Mouse (Mus musculus): ENCODE results near the gene Smim27. TPM values are rescaled to one million over a fixed set of nuclear protein-coding genes. Genes with fewer than 3 reads are reported as not detected.

Gene Smim27
- total RNA-seq, 1 experiment, result 3.9 TPM

GRCm38 (mm10) chr4:40278880-40279275 is 9.5 kb downstream of the Smim27 start:
- DNase-seq (ENCODE audit: low read depth, low spot score), result no peak
- Histone ChIP-seq H3K9ac (ENCODE audit: insufficient read depth, low read depth, low read length, poor library complexity, severe bottlenecking) (peak overlapping the region; percentile 75), H3K4me3 (ENCODE audit: insufficient read depth in 1 of 2, low read depth in 1 of 2, low read length in 2 of 2, poor library complexity in 1 of 2, severe bottlenecking in 1 of 2) (peak overlapping the region; percentile 89 to 90), H3K36me3 (ENCODE audit: control insufficient read depth, insufficient read depth, low read length, poor library complexity, severe bottlenecking) (no peaks in the 10 kb centered on the region), H3K27ac (ENCODE audit: insufficient read depth, low read depth, low read length, poor library complexity, severe bottlenecking) (no peak overlapping the region), H3K4me1 (ENCODE audit: control insufficient read depth in 2 of 2, insufficient read depth in 2 of 2, low read length in 2 of 2, poor library complexity in 1 of 2) (0 out of 4 replicates have a peak, but pooled peaks cover 0 to 2% of the 10 kb centered on the region in 2 experiments), H3K9me3 (ENCODE audit: control insufficient read depth, insufficient read depth, low read depth, low read length) (no peaks in the 10 kb centered on the region)
- in situ Hi-C loops (cut with MboI; ENCODE audit: low sequenced_read_pairs in 2 of 2, unreplicated experiment in 2 of 2), result loop anchor here in 1 of 2 experiments (25.0 kb wide), 1 partner anchor 408 kb away; no protein-coding TSS in a partner anchor
- no peak for TF ChIP-seq ZC3H11A (IDR thresholded peaks at IDR 0.05; ENCODE audit: borderline replicate concordance, low read depth, low read length)
- TF ChIP-seq MAFK (IDR thresholded peaks at IDR 0.05; ENCODE audit: insufficient read depth, low read depth, low read length), result no peak
- TF ChIP-seq CHD2 (IDR thresholded peaks at IDR 0.05; ENCODE audit: low read depth, low read length), result no peak
- no peak for TF ChIP-seq HCFC1 (IDR thresholded peaks at IDR 0.05; ENCODE audit: borderline replicate concordance, insufficient read depth, low read length)
- TF ChIP-seq ZNF384 (IDR thresholded peaks at IDR 0.05; ENCODE audit: low read depth, low read length), result no peak

- peak within 1 kb of the TSS; percentile 30; the same call in 1 of the 2 replicates for H3K27ac ChIP-seq (ENCODE audit: insufficient read depth, low read depth, low read length, poor library complexity, severe bottlenecking)
- in situ Hi-C loops (cut with MboI; ENCODE audit: low sequenced_read_pairs in 2 of 2, unreplicated experiment in 2 of 2), result loop anchor here in 1 of 2 experiments (25.0 kb wide), 1 partner anchor 408 kb away; no protein-coding TSS in a partner anchor
- no peak for TF ChIP-seq CHD2 (IDR thresholded peaks at IDR 0.05; ENCODE audit: low read depth, low read length)
- no peak for TF ChIP-seq ZC3H11A (IDR thresholded peaks at IDR 0.05; ENCODE audit: borderline replicate concordance, low read depth, low read length)
- TF ChIP-seq HCFC1 (IDR thresholded peaks at IDR 0.05; ENCODE audit: borderline replicate concordance, insufficient read depth, low read length), result peak; percentile 76; the same call in 1 of the 2 replicates
- no peak for TF ChIP-seq ZNF384 (IDR thresholded peaks at IDR 0.05; ENCODE audit: low read depth, low read length)
Measured at GRCm38 (mm10) chr4:40279276-40279900, 10.0 kb downstream of the Smim27 start, which contains the start of gene Ndufb6. Gene Ndufb6, minus strand, starts transcription at chr4:40279421.

GRCm38 (mm10) chr4:40285582-40285981 is 16.2 kb downstream of the Smim27 start:
- DNase-seq (ENCODE audit: low read depth, low spot score), result peak; percentile 65
- TF ChIP-seq ZC3H11A (IDR thresholded peaks at IDR 0.05; ENCODE audit: borderline replicate concordance, low read depth, low read length) (peak; percentile 74), CHD2 (IDR thresholded peaks at IDR 0.05; ENCODE audit: low read depth, low read length) (no peak), ZNF384 (IDR thresholded peaks at IDR 0.05; ENCODE audit: low read depth, low read length) (no peak), HCFC1 (IDR thresholded peaks at IDR 0.05; ENCODE audit: borderline replicate concordance, insufficient read depth, low read length) (no peak), MAFK (IDR thresholded peaks at IDR 0.05; ENCODE audit: insufficient read depth, low read depth, low read length) (0 out of 2 replicates have a peak, but pooled peaks have one; percentile 5)
- Histone ChIP-seq H3K4me1 (ENCODE audit: control insufficient read depth in 2 of 2, insufficient read depth in 2 of 2, low read length in 2 of 2, poor library complexity in 1 of 2) (no peaks in the 10 kb centered on the region), H3K9ac (ENCODE audit: insufficient read depth, low read depth, low read length, poor library complexity, severe bottlenecking) (no peak overlapping the region), H3K36me3 (ENCODE audit: control insufficient read depth, insufficient read depth, low read length, poor library complexity, severe bottlenecking) (no peaks in the 10 kb centered on the region), H3K9me3 (ENCODE audit: control insufficient read depth, insufficient read depth, low read depth, low read length) (no peaks in the 10 kb centered on the region), H3K4me3 (ENCODE audit: insufficient read depth in 1 of 2, low read depth in 1 of 2, low read length in 2 of 2, poor library complexity in 1 of 2, severe bottlenecking in 1 of 2) (no peak overlapping the region), H3K27ac (ENCODE audit: insufficient read depth, low read depth, low read length, poor library complexity, severe bottlenecking) (no peak overlapping the region; the same call in 1 of the 2 replicates)
- in situ Hi-C loops (cut with MboI; ENCODE audit: low sequenced_read_pairs in 2 of 2, unreplicated experiment in 2 of 2), result loop anchor here in 1 of 2 experiments (25.0 kb wide), 1 partner anchor 402 kb away; no protein-coding TSS in a partner anchor

More at GRCm38 (mm10) chr4:40279276-40279900, 10.0 kb downstream of the Smim27 start, which contains the start of gene Ndufb6:
- H3K4me1 ChIP-seq (ENCODE audit: control insufficient read depth in 2 of 2, insufficient read depth in 2 of 2, low read length in 2 of 2, poor library complexity in 1 of 2), result 0 out of 4 replicates have a peak, but pooled peaks cover 0 to 2% of the 10 kb centered on the region in 2 experiments
- H3K36me3 ChIP-seq (ENCODE audit: control insufficient read depth, insufficient read depth, low read length, poor library complexity, severe bottlenecking), result no peaks in the 10 kb centered on the region
- H3K9me3 ChIP-seq (ENCODE audit: control insufficient read depth, insufficient read depth, low read depth, low read length), result no peaks in the 10 kb centered on the region
- peak within 1 kb of the TSS; percentile 75 for H3K9ac ChIP-seq (ENCODE audit: insufficient read depth, low read depth, low read length, poor library complexity, severe bottlenecking)
- DNase-seq (ENCODE audit: low read depth, low spot score), result peak; percentile 92
- peak within 1 kb of the TSS; percentile 89 to 90 for H3K4me3 ChIP-seq (ENCODE audit: insufficient read depth in 1 of 2, low read depth in 1 of 2, low read length in 2 of 2, poor library complexity in 1 of 2, severe bottlenecking in 1 of 2)

GRCm38 (mm10) chr4:40287415-40287814 is 18.0 kb downstream of the Smim27 start:
- Histone ChIP-seq H3K27ac (ENCODE audit: insufficient read depth, low read depth, low read length, poor library complexity, severe bottlenecking) (no peak overlapping the region), H3K4me3 (ENCODE audit: insufficient read depth in 1 of 2, low read depth in 1 of 2, low read length in 2 of 2, poor library complexity in 1 of 2, severe bottlenecking in 1 of 2) (no peak overlapping the region), H3K36me3 (ENCODE audit: control insufficient read depth, insufficient read depth, low read length, poor library complexity, severe bottlenecking) (no peaks in the 10 kb centered on the region), H3K4me1 (ENCODE audit: control insufficient read depth in 2 of 2, insufficient read depth in 2 of 2, low read length in 2 of 2, poor library complexity in 1 of 2) (no peaks in the 10 kb centered on the region), H3K9me3 (ENCODE audit: control insufficient read depth, insufficient read depth, low read depth, low read length) (no peaks in the 10 kb centered on the region), H3K9ac (ENCODE audit: insufficient read depth, low read depth, low read length, poor library complexity, severe bottlenecking) (no peak overlapping the region)
- no peak for DNase-seq (ENCODE audit: low read depth, low spot score)
- in situ Hi-C loops (cut with MboI; ENCODE audit: low sequenced_read_pairs in 2 of 2, unreplicated experiment in 2 of 2), result loop anchor here in 1 of 2 experiments (25.0 kb wide), 1 partner anchor 400 kb away; no protein-coding TSS in a partner anchor
- no peak for TF ChIP-seq MAFK (IDR thresholded peaks at IDR 0.05; ENCODE audit: insufficient read depth, low read depth, low read length)
